Mouse (Mus musculus): ENCODE data around the gene Ap1g2. TPM values are rescaled to one million over a fixed set of nuclear protein-coding genes. Genes with fewer than 3 reads are reported as not detected.

Gene Ap1g2
- polyA plus RNA-seq, 1 experiment from 2014 or later: 6.6 TPM

GRCm38 (mm10) chr14:55079214-55079970, 27.0 kb downstream of the Ap1g2 start:
- Histone ChIP-seq H3K9me3 (no peaks in the 10 kb centered on the region), H3K9ac (peak overlapping the region; percentile 63; the same call in 1 of the 2 replicates), H3K27ac (peak overlapping the region; percentile 92), H3K4me2 (peak overlapping the region; percentile 47), H3K27me3 (0 out of 2 replicates have a peak, but pooled peaks cover 2% of the 10 kb centered on the region), H3K4me1 (replicated peaks) (peaks cover 67% of the 10 kb centered on the region), H3K4me3 (0 out of 2 replicates have a peak overlapping the region, but pooled peaks have one; percentile 15), H3K36me3 (peaks cover 8% of the 10 kb centered on the region)
- WGBS: 24% methylated on average over 8 of the region's 8 CpGs
- peak; percentile 41 for ATAC-seq (ENCODE audit: low FRiP score)

- H3K27ac ChIP-seq: peak overlapping the region; percentile 92
- peak overlapping the region; percentile 47 for H3K4me2 ChIP-seq
- peaks cover 17% of the 10 kb centered on the region for H3K36me3 ChIP-seq
- ATAC-seq (ENCODE audit: low FRiP score): peak; percentile 65
- H3K4me3 ChIP-seq: peak overlapping the region; percentile 15; the same call in 1 of the 2 replicates
- peak overlapping the region; percentile 63 for H3K9ac ChIP-seq
- H3K27me3 ChIP-seq: 0 out of 2 replicates have a peak, but pooled peaks cover 2% of the 10 kb centered on the region
- WGBS: 4% methylated on average over 23 of the region's 23 CpGs
- no peaks in the 10 kb centered on the region for H3K9me3 ChIP-seq
- peaks cover 62% of the 10 kb centered on the region for H3K4me1 ChIP-seq (replicated peaks)
Observed at GRCm38 (mm10) chr14:55078366-55078989, 27.9 kb downstream of the Ap1g2 start.

GRCm38 (mm10) chr14:55077481-55078365, 28.7 kb downstream of the Ap1g2 start:
- 16% methylated on average over 15 of the region's 15 CpGs for WGBS
- peak overlapping the region; percentile 63 for H3K9ac ChIP-seq

GRCm38 (mm10) chr14:55076956-55077355, 29.4 kb downstream of the Ap1g2 start:
- H3K4me3 ChIP-seq: no peak overlapping the region
- H3K27ac ChIP-seq: peak overlapping the region; percentile 92
- no peak for ATAC-seq (ENCODE audit: low FRiP score)
- H3K4me1 ChIP-seq (replicated peaks): peaks cover 71% of the 10 kb centered on the region
- no peaks in the 10 kb centered on the region for H3K9me3 ChIP-seq
- 70% methylated on average over 3 of the region's 3 CpGs for WGBS
- no peak overlapping the region for H3K4me2 ChIP-seq
- peak overlapping the region; percentile 63; the same call in 1 of the 2 replicates for H3K9ac ChIP-seq
- H3K36me3 ChIP-seq: peaks cover 32% of the 10 kb centered on the region
- 0 out of 2 replicates have a peak, but pooled peaks cover 2% of the 10 kb centered on the region for H3K27me3 ChIP-seq

More at GRCm38 (mm10) chr14:55077481-55078365, 28.7 kb downstream of the Ap1g2 start:
- ATAC-seq (ENCODE audit: low FRiP score): no peak
- no peak overlapping the region for H3K4me3 ChIP-seq
- peak overlapping the region; percentile 92 for H3K27ac ChIP-seq
- H3K36me3 ChIP-seq: peaks cover 24% of the 10 kb centered on the region
- H3K4me2 ChIP-seq: peak overlapping the region; percentile 47
- H3K9me3 ChIP-seq: no peaks in the 10 kb centered on the region
- H3K4me1 ChIP-seq (replicated peaks): peaks cover 65% of the 10 kb centered on the region
- 0 out of 2 replicates have a peak, but pooled peaks cover 2% of the 10 kb centered on the region for H3K27me3 ChIP-seq

GRCm38 (mm10) chr14:55076224-55076623, 30.2 kb downstream of the Ap1g2 start:
- 48% methylated on average over 6 of the region's 6 CpGs for WGBS
- Histone ChIP-seq H3K9me3 (no peaks in the 10 kb centered on the region), H3K36me3 (peaks cover 39% of the 10 kb centered on the region), H3K4me1 (replicated peaks) (peaks cover 71% of the 10 kb centered on the region), H3K4me2 (no peak overlapping the region), H3K9ac (no peak overlapping the region), H3K4me3 (no peak overlapping the region), H3K27ac (peak overlapping the region; percentile 40), H3K27me3 (0 out of 2 replicates have a peak, but pooled peaks cover 2% of the 10 kb centered on the region)
- ATAC-seq (ENCODE audit: low FRiP score): no peak

GRCm38 (mm10) chr14:55074416-55074815, 32.0 kb downstream of the Ap1g2 start:
- 0 out of 2 replicates have a peak, but pooled peaks cover 2% of the 10 kb centered on the region for H3K27me3 ChIP-seq
- H3K36me3 ChIP-seq: peaks cover 57% of the 10 kb centered on the region
- H3K4me2 ChIP-seq: no peak overlapping the region
- no peak overlapping the region for H3K27ac ChIP-seq
- no peak overlapping the region for H3K4me3 ChIP-seq
- ATAC-seq (ENCODE audit: low FRiP score): no peak
- no peak overlapping the region for H3K9ac ChIP-seq
- H3K9me3 ChIP-seq: no peaks in the 10 kb centered on the region
- H3K4me1 ChIP-seq (replicated peaks): peaks cover 59% of the 10 kb centered on the region
- 94% methylated on average over 12 of the region's 12 CpGs for WGBS

GRCm38 (mm10) chr14:55071756-55072155, 34.6 kb downstream of the Ap1g2 start:
- Histone ChIP-seq H3K27me3 (no peaks in the 10 kb centered on the region), H3K4me1 (replicated peaks) (peaks cover 33% of the 10 kb centered on the region), H3K27ac (peak overlapping the region; percentile 60), H3K4me2 (no peak overlapping the region), H3K9me3 (no peaks in the 10 kb centered on the region), H3K9ac (peak overlapping the region; percentile 43; the same call in 1 of the 2 replicates), H3K4me3 (no peak overlapping the region), H3K36me3 (peaks cover 84% of the 10 kb centered on the region)
- 33% methylated on average over 19 of the region's 19 CpGs for WGBS
- ATAC-seq (ENCODE audit: low FRiP score): no peak

GRCm38 (mm10) chr14:55066042-55066441, 40.4 kb downstream of the Ap1g2 start:
- 91% methylated on average over 8 of the region's 8 CpGs for WGBS
- Histone ChIP-seq H3K27me3 (no peaks in the 10 kb centered on the region), H3K4me1 (replicated peaks) (peaks cover 36% of the 10 kb centered on the region), H3K4me3 (no peak overlapping the region), H3K36me3 (peaks cover 89% of the 10 kb centered on the region), H3K9ac (no peak overlapping the region), H3K9me3 (no peaks in the 10 kb centered on the region), H3K4me2 (no peak overlapping the region), H3K27ac (no peak overlapping the region)
- no peak for ATAC-seq (ENCODE audit: low FRiP score)

- H3K36me3 ChIP-seq: peaks cover 85% of the 10 kb centered on the region
- no peak for ATAC-seq (ENCODE audit: low FRiP score)
- H3K4me1 ChIP-seq (replicated peaks): peaks cover 43% of the 10 kb centered on the region
- H3K4me3 ChIP-seq: no peak overlapping the region
- no peaks in the 10 kb centered on the region for H3K27me3 ChIP-seq
- no peak overlapping the region for H3K9ac ChIP-seq
- 90% methylated on average over 13 of the region's 13 CpGs for WGBS
- no peak overlapping the region for H3K4me2 ChIP-seq
- H3K27ac ChIP-seq: no peak overlapping the region
- H3K9me3 ChIP-seq: no peaks in the 10 kb centered on the region
Observed at GRCm38 (mm10) chr14:55065391-55065790, 41.0 kb downstream of the Ap1g2 start.

GRCm38 (mm10) chr14:55064481-55065370, 41.7 kb downstream of the Ap1g2 start:
- H3K27ac ChIP-seq: no peak overlapping the region
- peaks cover 78% of the 10 kb centered on the region for H3K36me3 ChIP-seq
- no peak overlapping the region for H3K4me2 ChIP-seq
- H3K4me1 ChIP-seq (replicated peaks): peaks cover 47% of the 10 kb centered on the region
- H3K9me3 ChIP-seq: no peaks in the 10 kb centered on the region
- no peak overlapping the region for H3K9ac ChIP-seq
- no peak for ATAC-seq (ENCODE audit: low FRiP score)
- 76% methylated on average over 35 of the region's 35 CpGs for WGBS
- no peaks in the 10 kb centered on the region for H3K27me3 ChIP-seq
- no peak overlapping the region for H3K4me3 ChIP-seq
